Mouse (Mus musculus) midbrain, embryonic 12.5 days (tissue): ENCODE results near the gene Tsg101. TPM values are rescaled to one million over a fixed set of nuclear protein-coding genes. Genes with fewer than 3 reads are reported as not detected.

Source experiments
- ATAC-seq: fragments of 200-750 bp; cut with Nextera tagmentation; 2 replicates; pipeline ENCODE4 v1.8.0; 2017; ENCODE audit warnings: low read depth, moderate TSS enrichment, moderate library complexity; ENCODE audit not compliant: low FRiP score
- H3K27ac ChIP-seq: fragments of 300-500 bp; sonication (generic); replicated peaks from 2 replicates; pipeline ENCODE4 v1.5.1; 2016; ENCODE audit warnings: mild to moderate bottlenecking
- H3K27me3 ChIP-seq: fragments of 300-500 bp; sonication (generic); 2 replicates; pipeline ENCODE4 v1.6.1; 2016; ENCODE audit warnings: mild to moderate bottlenecking
- H3K36me3 ChIP-seq: fragments of 300-500 bp; sonication (generic); 2 replicates; pipeline ENCODE4 v1.6.1; 2016
- H3K4me1 ChIP-seq: fragments of 300-500 bp; sonication (generic); 2 replicates; pipeline ENCODE4 v1.6.1; 2016
- H3K4me2 ChIP-seq: fragments of 300-500 bp; sonication (generic); replicated peaks from 2 replicates; pipeline ENCODE4 v1.6.1; 2016; ENCODE audit warnings: mild to moderate bottlenecking, moderate library complexity
- H3K4me3 ChIP-seq: fragments of 300-500 bp; sonication (generic); 2 replicates; pipeline ENCODE4 v1.5.1; 2016; ENCODE audit warnings: mild to moderate bottlenecking
- H3K9ac ChIP-seq: fragments of 300-500 bp; sonication (generic); replicated peaks from 2 replicates; pipeline ENCODE4 v1.6.1; 2016; ENCODE audit warnings: mild to moderate bottlenecking, moderate library complexity
- H3K9me3 ChIP-seq: fragments of 300-500 bp; sonication (generic); 2 replicates; pipeline ENCODE4 v1.6.1; 2016; ENCODE audit warnings: mild to moderate bottlenecking
- whole genome bisulfite sequencing: fragments of 180-500 bp; shearing (Covaris S2); methylation state at CpG from one replicate; pipeline ENCODE4 v1.1.7; 2016; 5-methylcytosine and 5-hydroxymethylcytosine counted together
- polyA plus RNA-seq: library from polyadenylated mRNA; unstranded; fragments of >200 nt; fragmentation: Nextera tagmentation; extraction: Ambion mirVana; gene quantifications from 2 replicates; pipeline ENCODE4 v1.2.1, GENCODE M21; 2016

Gene Tsg101
- polyA plus RNA-seq, 1 experiment from 2014 or later: 322 TPM

DNA sequence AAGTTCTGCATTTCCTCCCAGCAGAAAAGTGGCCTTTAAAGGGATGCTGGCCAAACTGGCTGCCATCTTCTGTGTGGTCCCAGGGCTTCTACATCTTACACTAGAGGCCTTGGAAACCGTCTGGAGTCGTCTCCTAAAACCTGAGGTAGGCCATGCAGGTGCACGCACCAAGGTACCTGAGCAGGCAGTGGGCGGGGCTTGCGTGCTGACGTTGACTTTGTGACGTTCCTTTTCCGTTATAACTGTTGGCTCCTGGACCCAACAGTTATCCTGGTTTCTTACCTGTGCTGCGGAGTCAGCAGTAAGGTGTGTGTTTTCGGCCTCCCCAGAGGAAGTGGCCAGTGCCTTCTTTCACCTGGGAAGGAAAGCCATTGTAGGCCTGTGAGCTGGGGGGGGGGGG is 58.8 kb downstream of the Tsg101 start, which contains the start of gene Ldhc:
Gene Ldhc, plus strand, starts transcription at position 208 of the 400 bp plus-strand sequence.
- Histone ChIP-seq H3K9me3 (no peaks in the 10 kb centered on the region), H3K9ac (no peak within 1 kb of the TSS), H3K36me3 (peaks cover 3% of the 10 kb centered on the region; the same call in 1 of the 2 replicates), H3K4me1 (no peaks in the 10 kb centered on the region), H3K4me3 (no peak within 1 kb of the TSS), H3K27me3 (no peaks in the 10 kb centered on the region), H3K4me2 (no peak within 1 kb of the TSS), H3K27ac (no peak within 1 kb of the TSS)
- 27% methylated on average over 10 of the region's 10 CpGs for WGBS
- no peak for ATAC-seq

- H3K36me3 ChIP-seq: peaks cover 23% of the 10 kb centered on the region
- no peak overlapping the region for H3K9ac ChIP-seq
- ATAC-seq: no peak
- H3K4me1 ChIP-seq: no peaks in the 10 kb centered on the region
- H3K27ac ChIP-seq: no peak overlapping the region
- H3K9me3 ChIP-seq: no peaks in the 10 kb centered on the region
- H3K27me3 ChIP-seq: no peaks in the 10 kb centered on the region
- H3K4me3 ChIP-seq: no peak overlapping the region
- no peak overlapping the region for H3K4me2 ChIP-seq
- 62% methylated on average over 6 of the region's 6 CpGs for WGBS
Observed at GRCm38 (mm10) chr7:46859031-46859430, 60.7 kb downstream of the Tsg101 start.

DNA sequence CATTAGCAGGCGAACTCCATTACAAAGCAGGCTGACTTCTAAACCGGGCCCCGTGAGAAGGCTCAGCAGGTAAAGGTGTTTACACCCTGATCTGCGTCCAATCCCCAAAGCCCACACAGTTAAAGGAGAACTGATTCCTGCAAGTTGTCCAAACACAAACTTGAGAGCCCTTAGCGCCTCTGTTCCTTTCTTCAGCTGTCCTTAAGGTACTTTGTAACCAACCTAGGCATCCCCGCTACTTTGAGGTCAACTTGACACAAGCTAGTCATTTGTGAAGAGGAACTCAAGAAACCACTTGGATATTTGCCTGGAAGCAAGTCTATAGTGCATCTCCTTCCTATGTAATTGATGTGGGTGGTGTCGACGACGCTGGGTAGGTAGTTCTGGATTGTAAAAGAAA is 62.3 kb downstream of the Tsg101 start:
- ATAC-seq: no peak
- Histone ChIP-seq H3K27me3 (no peaks in the 10 kb centered on the region), H3K4me1 (no peaks in the 10 kb centered on the region), H3K27ac (no peak overlapping the region), H3K4me3 (no peak overlapping the region), H3K4me2 (no peak overlapping the region), H3K36me3 (peaks cover 39% of the 10 kb centered on the region), H3K9me3 (no peaks in the 10 kb centered on the region), H3K9ac (no peak overlapping the region)
- WGBS: 85% methylated on average over 9 of the region's 9 CpGs

DNA sequence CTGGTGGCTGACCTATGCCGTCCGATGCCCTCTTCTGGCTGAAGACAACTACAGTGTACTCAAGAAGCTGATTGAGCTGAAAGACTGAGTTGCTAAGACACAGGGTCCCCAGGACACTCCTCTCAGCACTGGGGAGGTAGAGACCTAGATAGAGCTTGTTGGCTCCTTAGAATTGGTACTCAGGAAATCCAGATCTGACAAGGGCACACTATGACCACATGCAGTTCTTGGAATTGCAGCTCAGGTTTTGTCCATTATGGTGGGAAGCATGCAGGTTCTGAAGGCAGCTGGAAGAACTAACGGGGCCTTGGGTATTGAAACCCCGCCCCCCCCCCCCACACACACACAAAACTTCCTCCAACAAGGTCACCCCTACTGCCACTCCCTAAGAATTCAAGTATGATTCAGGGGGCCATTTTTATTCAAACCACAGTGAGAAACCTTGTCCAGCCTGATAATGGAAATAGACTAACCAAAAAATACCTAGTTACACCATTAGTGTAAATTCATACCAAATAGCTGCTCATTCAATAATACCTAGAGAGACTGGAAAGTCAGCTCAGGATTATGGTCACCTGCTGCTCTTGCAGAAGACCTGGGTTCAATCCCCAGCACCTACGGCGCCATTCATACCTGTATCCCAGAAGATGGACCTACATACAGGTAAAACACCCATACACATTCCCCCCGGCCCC is 63.8 kb downstream of the Tsg101 start:
- no peak overlapping the region for H3K4me3 ChIP-seq
- no peaks in the 10 kb centered on the region for H3K27me3 ChIP-seq
- H3K36me3 ChIP-seq: peaks cover 52% of the 10 kb centered on the region
- H3K4me2 ChIP-seq: no peak overlapping the region
- no peak overlapping the region for H3K27ac ChIP-seq
- H3K9me3 ChIP-seq: no peaks in the 10 kb centered on the region
- WGBS: 74% methylated on average over 7 of the region's 7 CpGs
- no peak for ATAC-seq
- H3K4me1 ChIP-seq: no peaks in the 10 kb centered on the region
- no peak overlapping the region for H3K9ac ChIP-seq

- Histone ChIP-seq H3K27me3 (no peaks in the 10 kb centered on the region), H3K9ac (no peak overlapping the region), H3K36me3 (peaks cover 77% of the 10 kb centered on the region), H3K9me3 (no peaks in the 10 kb centered on the region), H3K27ac (no peak overlapping the region), H3K4me1 (no peaks in the 10 kb centered on the region), H3K4me3 (no peak overlapping the region), H3K4me2 (no peak overlapping the region)
- WGBS: 92% methylated on average over 9 of the region's 9 CpGs
- no peak for ATAC-seq
Observed at GRCm38 (mm10) chr7:46853365-46853764, 66.4 kb downstream of the Tsg101 start.

DNA sequence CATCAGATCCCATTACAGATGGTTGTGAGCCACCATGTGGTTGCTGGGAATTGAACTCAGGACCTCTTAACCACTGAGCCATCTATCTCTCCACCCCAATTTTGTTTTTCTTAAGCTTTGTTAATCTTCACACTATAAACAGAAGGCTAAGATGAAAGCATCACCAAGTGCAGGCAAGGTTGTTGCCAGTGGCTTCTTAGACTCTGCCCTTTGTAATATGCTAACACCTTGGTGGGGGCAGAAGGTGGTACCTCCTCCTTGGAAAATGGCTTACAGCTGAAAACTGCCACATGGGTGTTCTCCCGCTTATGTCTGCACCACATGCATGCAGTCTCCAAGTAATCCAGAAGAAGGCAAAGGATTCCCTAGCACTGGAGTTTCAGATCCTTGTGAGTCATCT is 67.1 kb downstream of the Tsg101 start:
- 88% methylated on average over 1 of the region's 1 CpGs for WGBS
- H3K9me3 ChIP-seq: no peaks in the 10 kb centered on the region
- peaks cover 80% of the 10 kb centered on the region for H3K36me3 ChIP-seq
- peaks cover 1% of the 10 kb centered on the region; the same call in 1 of the 2 replicates for H3K4me1 ChIP-seq
- no peak overlapping the region for H3K4me3 ChIP-seq
- H3K27me3 ChIP-seq: no peaks in the 10 kb centered on the region
- H3K4me2 ChIP-seq: no peak overlapping the region
- ATAC-seq: no peak
- no peak overlapping the region for H3K9ac ChIP-seq
- no peak overlapping the region for H3K27ac ChIP-seq

GRCm38 (mm10) chr7:46851026-46851425 is 68.7 kb downstream of the Tsg101 start:
- peaks cover 77% of the 10 kb centered on the region for H3K36me3 ChIP-seq
- no peak overlapping the region for H3K9ac ChIP-seq
- WGBS: 66% methylated on average over 7 of the region's 7 CpGs
- H3K27ac ChIP-seq: no peak overlapping the region
- no peak overlapping the region for H3K4me3 ChIP-seq
- no peaks in the 10 kb centered on the region for H3K9me3 ChIP-seq
- H3K4me1 ChIP-seq: peaks cover 11% of the 10 kb centered on the region
- no peaks in the 10 kb centered on the region for H3K27me3 ChIP-seq
- no peak for ATAC-seq
- no peak overlapping the region for H3K4me2 ChIP-seq

- Histone ChIP-seq H3K4me1 (peaks cover 14% of the 10 kb centered on the region), H3K4me3 (no peak overlapping the region), H3K4me2 (no peak overlapping the region), H3K9ac (no peak overlapping the region), H3K27me3 (no peaks in the 10 kb centered on the region), H3K9me3 (no peaks in the 10 kb centered on the region), H3K36me3 (peaks cover 59% of the 10 kb centered on the region), H3K27ac (no peak overlapping the region)
- WGBS: 83% methylated on average over 5 of the region's 5 CpGs
- no peak for ATAC-seq
Observed at GRCm38 (mm10) chr7:46849287-46849686, 70.5 kb downstream of the Tsg101 start.

DNA sequence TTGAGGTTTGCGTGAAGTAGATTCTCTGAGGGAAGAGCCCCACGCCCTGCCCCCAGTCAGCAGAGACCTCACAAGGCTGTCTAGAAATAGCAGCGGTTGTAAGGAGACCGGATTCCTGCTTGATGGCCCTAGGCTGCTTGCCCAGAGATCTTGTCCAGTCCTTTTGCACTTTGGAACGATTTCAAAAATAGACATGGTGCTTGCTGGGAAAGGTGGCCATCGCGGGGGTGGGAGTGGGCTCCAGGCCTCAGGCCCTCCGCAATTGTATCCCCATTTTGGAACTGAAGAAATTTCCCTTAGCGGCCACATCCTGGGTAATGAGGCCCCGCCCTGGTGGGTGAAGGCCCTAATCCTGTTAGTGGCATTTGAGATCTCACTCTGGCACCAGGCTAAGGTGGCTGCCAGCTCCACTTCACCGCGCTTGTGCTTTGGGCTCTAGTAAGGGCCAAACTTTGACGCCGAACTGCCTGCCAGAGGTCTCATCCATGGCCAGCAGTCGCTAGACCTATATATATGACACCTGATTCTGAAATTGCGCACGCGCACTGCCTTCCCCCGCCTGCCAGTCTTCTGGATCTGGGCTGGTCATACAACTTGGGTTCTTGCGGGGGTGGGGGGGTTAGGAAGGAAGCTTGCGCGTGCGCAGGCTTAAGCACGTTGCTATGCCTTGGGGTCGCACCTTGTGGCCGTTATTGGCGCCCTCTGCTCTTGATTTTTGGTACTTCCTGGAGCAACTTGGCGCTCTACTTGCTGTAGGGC is 73.1 kb downstream of the Tsg101 start:
- Histone ChIP-seq H3K27ac (peak overlapping the region; percentile 67), H3K4me1 (peaks cover 14% of the 10 kb centered on the region), H3K9me3 (no peaks in the 10 kb centered on the region), H3K27me3 (peaks cover 12% of the 10 kb centered on the region), H3K36me3 (peaks cover 34% of the 10 kb centered on the region), H3K9ac (peak overlapping the region; percentile 91), H3K4me2 (peak overlapping the region; percentile 93), H3K4me3 (peak overlapping the region; percentile 75)
- 1% methylated on average over 28 of the region's 28 CpGs for WGBS
- peak; percentile 32 for ATAC-seq

GRCm38 (mm10) chr7:46845978-46846485 is 73.7 kb downstream of the Tsg101 start:
- WGBS: under 1% methylated on average over 36 of the region's 36 CpGs
- no peak; the same call in 1 of the 2 replicates for ATAC-seq

DNA sequence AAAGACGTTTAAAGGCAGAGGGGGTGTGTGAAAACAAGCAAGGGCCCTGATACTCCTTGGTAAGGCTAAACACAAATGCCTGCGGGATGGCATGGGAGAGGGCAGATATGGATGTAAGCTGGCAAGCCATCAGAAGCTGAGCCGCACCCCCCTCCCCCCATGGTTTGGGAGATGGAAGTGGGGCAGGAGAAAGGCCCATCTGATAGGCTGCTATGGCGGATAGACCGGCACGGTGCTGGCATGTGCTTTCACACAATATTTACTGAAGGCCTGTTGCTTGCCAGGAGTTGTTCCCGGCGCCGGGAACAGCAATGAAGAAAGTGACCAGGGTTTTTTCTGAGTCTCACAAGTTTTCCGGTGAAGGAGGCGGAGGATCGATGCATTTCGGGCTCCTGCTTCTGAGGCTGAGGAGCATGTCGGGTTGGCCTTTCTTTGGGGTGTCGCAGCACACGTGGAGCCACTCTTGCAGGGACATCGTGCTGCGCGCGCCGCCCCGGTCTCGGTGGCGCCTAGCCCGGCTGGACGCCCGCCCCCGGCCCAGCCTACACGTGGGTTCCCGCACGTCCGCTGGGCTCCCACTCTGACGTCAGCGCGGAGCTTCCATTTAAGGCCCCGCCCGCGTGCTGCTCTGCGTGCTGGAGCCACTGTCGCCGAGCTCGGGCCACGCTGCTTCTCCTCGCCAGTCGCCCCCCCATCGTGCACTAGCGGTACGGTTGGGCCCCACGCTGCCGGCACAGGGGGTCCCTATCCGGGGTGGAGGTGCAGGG is 74.4 kb downstream of the Tsg101 start:
- peak overlapping the region; percentile 93 for H3K4me2 ChIP-seq
- H3K4me1 ChIP-seq: peaks cover 14% of the 10 kb centered on the region
- ATAC-seq: peak; percentile 85
- H3K9me3 ChIP-seq: no peaks in the 10 kb centered on the region
- peak overlapping the region; percentile 91 for H3K9ac ChIP-seq
- H3K27me3 ChIP-seq: peaks cover 23% of the 10 kb centered on the region
- peaks cover 23% of the 10 kb centered on the region for H3K36me3 ChIP-seq
- WGBS: under 1% methylated on average over 50 of the region's 51 CpGs
- H3K27ac ChIP-seq: peak overlapping the region; percentile 67
- peak overlapping the region; percentile 75 for H3K4me3 ChIP-seq

More at GRCm38 (mm10) chr7:46845978-46846485, 73.7 kb downstream of the Tsg101 start:
- peaks cover 14% of the 10 kb centered on the region for H3K4me1 ChIP-seq
- H3K4me2 ChIP-seq: peak overlapping the region; percentile 93
- no peaks in the 10 kb centered on the region for H3K9me3 ChIP-seq
- H3K36me3 ChIP-seq: peaks cover 28% of the 10 kb centered on the region
- peak overlapping the region; percentile 91 for H3K9ac ChIP-seq
- peak overlapping the region; percentile 75 for H3K4me3 ChIP-seq
- H3K27ac ChIP-seq: peak overlapping the region; percentile 67
- H3K27me3 ChIP-seq: peaks cover 18% of the 10 kb centered on the region
